Mouse (Mus musculus) kidney, adult 2 months (tissue): ENCODE data around the gene Pitx1. TPM values are rescaled to one million over a fixed set of nuclear protein-coding genes. Genes with fewer than 3 reads are reported as not detected.

Experiments
- DNase-seq: peaks from one replicate; pipeline ENCODE4 v3.0.0; 2021
- H3K27ac ChIP-seq: fragments of 200-500 bp; 2 replicates; pipeline ENCODE4 v1.5.1; 2012; ENCODE audit warnings: low read depth, low read length, control low read depth, inconsistent platforms; ENCODE audit not compliant: insufficient read depth
- H3K27me3 ChIP-seq: fragments of 200-500 bp; replicated peaks from 2 replicates; pipeline ENCODE4 v1.6.1; 2012; ENCODE audit warnings: mild to moderate bottlenecking, moderate library complexity, low read length, inconsistent platforms; ENCODE audit not compliant: control insufficient read depth, insufficient read depth
- H3K36me3 ChIP-seq: fragments of 200-500 bp; 2 replicates; pipeline ENCODE4 v1.6.1; 2012; ENCODE audit warnings: mild to moderate bottlenecking, moderate library complexity, low read length, inconsistent platforms; ENCODE audit not compliant: control insufficient read depth, insufficient read depth
- H3K4me1 ChIP-seq: fragments of 200-500 bp; 2 replicates; pipeline ENCODE4 v1.6.1; 2011; ENCODE audit warnings: low read length; ENCODE audit not compliant: control insufficient read depth, insufficient read depth
- H3K4me3 ChIP-seq: fragments of 200-500 bp; 2 replicates; pipeline ENCODE4 v1.5.1; 2011; ENCODE audit warnings: mild to moderate bottlenecking, low read depth, low read length, control low read depth; ENCODE audit not compliant: insufficient read depth
- CTCF ChIP-seq: fragments of 200-500 bp; conservative IDR thresholded peaks from 2 replicates; pipeline ENCODE4 v1.5.1; 2011; ENCODE audit warnings: low read depth, mild to moderate bottlenecking, control low read depth, low read length, moderate library complexity, mixed read lengths; ENCODE audit not compliant: insufficient read depth, insufficient read length
- POLR2A ChIP-seq: fragments of 200-500 bp; IDR thresholded peaks from one replicate; pipeline ENCODE4 v1.6.1; 2011; ENCODE audit warnings: low read depth, low read length, control low read depth
- WGBS: fragments of 180-500 bp; shearing (Covaris S2); methylation state at CpG from one replicate; pipeline ENCODE4 v1.1.7; 2018; 5-methylcytosine and 5-hydroxymethylcytosine counted together
- polyA plus RNA-seq: library from polyadenylated mRNA; depleted of rRNA; stranded (reverse); fragments of >200 nt; gene quantifications from 2 replicates; pipeline ENCODE4 v1.2.3, GENCODE M21; 2012

Gene Pitx1
- polyA plus RNA-seq, 1 experiment: 0.03 TPM

GRCm38 (mm10) chr13:55836786-55837780 is 1.1 kb upstream of the Pitx1 start:
- Histone ChIP-seq H3K27ac (no peak overlapping the region), H3K27me3 (peaks cover 12% of the 10 kb centered on the region; the same call in 1 of the 2 replicates), H3K4me3 (no peak overlapping the region), H3K36me3 (no peaks in the 10 kb centered on the region), H3K4me1 (no peaks in the 10 kb centered on the region)
- TF ChIP-seq POLR2A (no peak), CTCF (no peak)
- WGBS: 3% methylated on average over 32 of the region's 32 CpGs
- no peak for DNase-seq

- no peak for DNase-seq
- 4% methylated on average over 33 of the region's 33 CpGs for WGBS
- no peak overlapping the region for H3K4me3 ChIP-seq
- H3K27me3 ChIP-seq: peaks cover 13% of the 10 kb centered on the region; the same call in 1 of the 2 replicates
- H3K36me3 ChIP-seq: no peaks in the 10 kb centered on the region
- TF ChIP-seq CTCF: no peak
- TF ChIP-seq POLR2A: no peak
- no peaks in the 10 kb centered on the region for H3K4me1 ChIP-seq
- no peak overlapping the region for H3K27ac ChIP-seq
These were observed 369 bp downstream of the Pitx1 start for GRCm38 (mm10) chr13:55835548-55836097.

GRCm38 (mm10) chr13:55834667-55835066 is 1.3 kb downstream of the Pitx1 start:
- H3K27me3 ChIP-seq: peaks cover 15% of the 10 kb centered on the region
- no peak for DNase-seq
- no peak overlapping the region for H3K27ac ChIP-seq
- 16% methylated on average over 5 of the region's 5 CpGs for WGBS
- no peaks in the 10 kb centered on the region for H3K4me1 ChIP-seq
- no peaks in the 10 kb centered on the region for H3K36me3 ChIP-seq
- no peak for TF ChIP-seq CTCF
- no peak for TF ChIP-seq POLR2A
- no peak overlapping the region for H3K4me3 ChIP-seq

- no peak for TF ChIP-seq POLR2A
- TF ChIP-seq CTCF: no peak
- peaks cover 15% of the 10 kb centered on the region for H3K27me3 ChIP-seq
- no peak overlapping the region for H3K4me3 ChIP-seq
- DNase-seq: no peak
- H3K4me1 ChIP-seq: no peaks in the 10 kb centered on the region
- H3K36me3 ChIP-seq: no peaks in the 10 kb centered on the region
- WGBS: 10% methylated on average over 7 of the region's 7 CpGs
- no peak overlapping the region for H3K27ac ChIP-seq
These were observed 2.1 kb downstream of the Pitx1 start for GRCm38 (mm10) chr13:55833921-55834320.

- Histone ChIP-seq H3K4me1 (no peaks in the 10 kb centered on the region), H3K27me3 (peaks cover 20% of the 10 kb centered on the region), H3K36me3 (no peaks in the 10 kb centered on the region), H3K27ac (no peak overlapping the region), H3K4me3 (no peak overlapping the region)
- no peak for DNase-seq
- TF ChIP-seq POLR2A (no peak), CTCF (no peak)
- WGBS: 46% methylated on average over 1 of the region's 1 CpGs
These were observed 3.4 kb downstream of the Pitx1 start for GRCm38 (mm10) chr13:55832602-55833001.

GRCm38 (mm10) chr13:55831722-55832160 is 4.3 kb downstream of the Pitx1 start:
- H3K4me3 ChIP-seq: no peak overlapping the region
- TF ChIP-seq CTCF: no peak
- no peak for TF ChIP-seq POLR2A

More at GRCm38 (mm10) chr13:55831722-55832160, 4.3 kb downstream of the Pitx1 start:
- H3K27me3 ChIP-seq: peaks cover 20% of the 10 kb centered on the region
- H3K4me1 ChIP-seq: no peaks in the 10 kb centered on the region
- H3K27ac ChIP-seq: no peak overlapping the region
- no peak for DNase-seq
- WGBS: 14% methylated on average over 25 of the region's 25 CpGs
- H3K36me3 ChIP-seq: no peaks in the 10 kb centered on the region
